Comparison of ENCODE assay signal across 8 mouse cellular contexts in the genomic region with DNA sequence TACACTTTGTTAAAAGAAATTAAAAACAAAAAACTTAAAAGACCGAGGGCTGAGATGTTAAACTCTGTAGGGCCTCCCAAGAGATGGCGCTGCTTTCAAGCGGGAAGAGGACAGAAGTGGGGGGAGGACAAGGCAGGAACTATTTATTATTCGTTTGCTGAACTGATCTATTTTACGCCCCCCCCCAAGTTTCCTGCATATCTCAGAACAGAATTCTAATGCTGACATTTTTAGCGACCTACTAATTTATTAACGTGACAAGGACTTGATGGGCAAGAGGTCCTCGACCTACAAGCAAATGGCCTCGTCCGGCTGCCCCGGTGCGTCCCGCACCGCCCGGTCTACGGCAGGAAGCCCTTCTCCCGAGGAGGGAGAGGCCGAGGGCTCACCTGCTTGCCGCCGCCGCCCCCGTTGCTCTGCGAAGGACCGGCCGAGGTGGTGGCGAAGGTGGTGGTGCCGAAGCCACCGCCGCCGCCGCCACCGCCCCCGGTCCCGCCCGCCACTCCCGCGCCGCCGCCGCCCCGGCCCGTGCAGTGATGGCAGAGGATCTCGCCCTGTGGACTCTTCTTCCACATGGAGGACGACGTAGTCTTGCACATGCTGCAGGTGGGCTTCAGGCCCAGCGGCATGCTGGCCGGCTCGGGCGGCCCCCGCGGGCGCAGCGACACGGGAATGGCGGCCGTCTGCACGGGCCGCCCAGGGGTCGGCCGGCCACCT. TPM values are rescaled to one million over a fixed set of nuclear protein-coding genes. Genes with fewer than 3 reads are reported as not detected.
DNase-seq lines count a peak whose midpoint lies in the region; ATAC-seq and TF ChIP-seq lines count a peak whose summit lies in the region.

No protein-coding gene starts in this region.

- peaks cover 9% of the 10 kb centered on the region for H3K4me1 ChIP-seq in embryonic facial prominence, embryonic 12.5 days
- peaks cover 3% of the 10 kb centered on the region; the same call in 1 of the 2 replicates for H3K4me1 ChIP-seq in heart, embryonic 11.5 days (ENCODE audit: control insufficient read depth, insufficient read depth, low read length)
- H3K4me1 ChIP-seq in kidney, embryonic 16.5 days (ENCODE audit: insufficient read depth, low read length): peaks cover 6% of the 10 kb centered on the region; the same call in 1 of the 2 replicates
- H3K4me1 ChIP-seq in liver, embryonic 16.5 days (ENCODE audit: control insufficient read depth, low read depth, low read length): peaks cover 11% of the 10 kb centered on the region
- H3K4me1 ChIP-seq in neural tube, embryonic 12.5 days: peaks cover 9% of the 10 kb centered on the region
- peaks cover 2% of the 10 kb centered on the region; the same call in 1 of the 2 replicates for H3K4me1 ChIP-seq in testis, adult 2 months (ENCODE audit: control insufficient read depth, insufficient read depth, low read length)

- TF ChIP-seq POLR2A in testis, adult 2 months (IDR thresholded peaks at IDR 0.05; ENCODE audit: control insufficient read depth, low read depth, low read length): no peak

- peak overlapping the region; percentile 62 for H3K4me2 ChIP-seq in embryonic facial prominence, embryonic 12.5 days (replicated peaks)
- peak overlapping the region; percentile 63 for H3K4me2 ChIP-seq in heart, embryonic 11.5 days
- peak overlapping the region; percentile 88 for H3K4me2 ChIP-seq in kidney, embryonic 16.5 days (replicated peaks; ENCODE audit: low read depth, low read length)
- peak overlapping the region; percentile 77 for H3K4me2 ChIP-seq in liver, embryonic 16.5 days (ENCODE audit: low read depth, low read length)
- H3K4me2 ChIP-seq in neural tube, embryonic 12.5 days (replicated peaks): peak overlapping the region; percentile 66

- peak overlapping the region; percentile 88 for H3K9ac ChIP-seq in embryonic facial prominence, embryonic 12.5 days
- peak overlapping the region; percentile 86 for H3K9ac ChIP-seq in heart, embryonic 11.5 days (ENCODE audit: low read depth, low read length)
- H3K9ac ChIP-seq in kidney, embryonic 16.5 days (replicated peaks; ENCODE audit: low read length): peak overlapping the region; percentile 90
- H3K9ac ChIP-seq in liver, embryonic 16.5 days (ENCODE audit: low read depth, low read length): peak overlapping the region; percentile 92
- peak overlapping the region; percentile 87 for H3K9ac ChIP-seq in neural tube, embryonic 12.5 days

- ATAC-seq in CD4-positive, CD25-positive, alpha-beta regulatory T cell, adult 4 months: peak; percentile 71
- ATAC-seq in embryonic facial prominence, embryonic 12.5 days (ENCODE audit: insufficient number of reproducible peaks, insufficient read depth, low FRiP score, low TSS enrichment): peak; percentile 83
- ATAC-seq in heart, embryonic 11.5 days (replicated peaks; ENCODE audit: insufficient number of reproducible peaks, low FRiP score, low TSS enrichment): peak; percentile 64
- peak; percentile 49 for ATAC-seq in kidney, embryonic 16.5 days (ENCODE audit: low FRiP score, low TSS enrichment)
- peak; percentile 69 for ATAC-seq in liver, embryonic 16.5 days (ENCODE audit: low read depth)
- ATAC-seq in neural tube, embryonic 12.5 days (ENCODE audit: low FRiP score, low read depth): peak; percentile 84

- no peak for TF ChIP-seq CTCF in testis, adult 2 months (IDR thresholded peaks at IDR 0.05; ENCODE audit: control insufficient read depth, insufficient read depth, insufficient replicate concordance, low read depth, low read length)

- peaks cover 18% of the 10 kb centered on the region for H3K36me3 ChIP-seq in embryonic facial prominence, embryonic 12.5 days
- peaks cover 9% of the 10 kb centered on the region for H3K36me3 ChIP-seq in heart, embryonic 11.5 days (ENCODE audit: control insufficient read depth, insufficient read depth, low read length)
- peaks cover 15% of the 10 kb centered on the region; the same call in 1 of the 2 replicates for H3K36me3 ChIP-seq in kidney, embryonic 16.5 days (ENCODE audit: insufficient read depth, low read length)
- peaks cover 11% of the 10 kb centered on the region for H3K36me3 ChIP-seq in liver, embryonic 16.5 days (ENCODE audit: control insufficient read depth, insufficient read depth)
- H3K36me3 ChIP-seq in neural tube, embryonic 12.5 days: peaks cover 9% of the 10 kb centered on the region; the same call in 1 of the 2 replicates
- no peaks in the 10 kb centered on the region for H3K36me3 ChIP-seq in testis, adult 2 months (ENCODE audit: control insufficient read depth, insufficient read depth, low read length)

- WGBS in embryonic facial prominence, embryonic 12.5 days: under 1% methylated on average over 60 of the region's 60 CpGs
- under 1% methylated on average over 56 of the region's 60 CpGs for WGBS in heart, embryonic 11.5 days (ENCODE audit: insufficient replicate concordance)
- WGBS in kidney, embryonic 16.5 days: under 1% methylated on average over 52 of the region's 60 CpGs
- under 1% methylated on average over 56 of the region's 60 CpGs for WGBS in liver, embryonic 16.5 days (ENCODE audit: insufficient replicate concordance)
- under 1% methylated on average over 58 of the region's 60 CpGs for WGBS in neural tube, embryonic 12.5 days

- peak; percentile 63 for DNase-seq in adrenal gland, postnatal 25 days

- H3K9me3 ChIP-seq in embryonic facial prominence, embryonic 12.5 days: no peaks in the 10 kb centered on the region
- no peaks in the 10 kb centered on the region for H3K9me3 ChIP-seq in heart, embryonic 11.5 days (replicated peaks; ENCODE audit: control insufficient read depth, low read length)
- H3K9me3 ChIP-seq in kidney, embryonic 16.5 days (ENCODE audit: low read length): no peaks in the 10 kb centered on the region
- H3K9me3 ChIP-seq in liver, embryonic 16.5 days (replicated peaks; ENCODE audit: control insufficient read depth, low read length): no peaks in the 10 kb centered on the region
- no peaks in the 10 kb centered on the region for H3K9me3 ChIP-seq in neural tube, embryonic 12.5 days

- H3K27me3 ChIP-seq in embryonic facial prominence, embryonic 12.5 days: no peaks in the 10 kb centered on the region
- no peaks in the 10 kb centered on the region for H3K27me3 ChIP-seq in heart, embryonic 11.5 days (ENCODE audit: control insufficient read depth, insufficient read depth, low read length)
- no peaks in the 10 kb centered on the region for H3K27me3 ChIP-seq in kidney, embryonic 16.5 days (ENCODE audit: insufficient read depth, low read length)
- H3K27me3 ChIP-seq in liver, embryonic 16.5 days (ENCODE audit: control insufficient read depth, insufficient read depth, low read depth, low read length): no peaks in the 10 kb centered on the region
- no peaks in the 10 kb centered on the region for H3K27me3 ChIP-seq in neural tube, embryonic 12.5 days (replicated peaks)
- H3K27me3 ChIP-seq in testis, adult 2 months (ENCODE audit: control insufficient read depth, insufficient read depth, low read length): no peaks in the 10 kb centered on the region

- peak overlapping the region; percentile 94 for H3K4me3 ChIP-seq in embryonic facial prominence, embryonic 12.5 days
- H3K4me3 ChIP-seq in heart, embryonic 11.5 days (ENCODE audit: low read depth, low read length): peak overlapping the region; percentile 99
- peak overlapping the region; percentile 91 for H3K4me3 ChIP-seq in kidney, embryonic 16.5 days (ENCODE audit: low read length)
- H3K4me3 ChIP-seq in liver, embryonic 16.5 days (ENCODE audit: low read depth, low read length): peak overlapping the region; percentile 99
- H3K4me3 ChIP-seq in neural tube, embryonic 12.5 days: peak overlapping the region; percentile 98
- H3K4me3 ChIP-seq in testis, adult 2 months (ENCODE audit: control insufficient read depth, low read depth, low read length): peak overlapping the region; percentile 92

- peak overlapping the region; percentile 91 for H3K27ac ChIP-seq in embryonic facial prominence, embryonic 12.5 days
- peak overlapping the region; percentile 77 for H3K27ac ChIP-seq in heart, embryonic 11.5 days (ENCODE audit: low read depth, low read length)
- peak overlapping the region; percentile 92 for H3K27ac ChIP-seq in kidney, embryonic 16.5 days (ENCODE audit: low read length)
- peak overlapping the region; percentile 95 for H3K27ac ChIP-seq in liver, embryonic 16.5 days (ENCODE audit: low read length)
- peak overlapping the region; percentile 72 for H3K27ac ChIP-seq in neural tube, embryonic 12.5 days
- H3K27ac ChIP-seq in testis, adult 2 months (ENCODE audit: control insufficient read depth, insufficient read depth, low read depth, low read length): peak overlapping the region; percentile 86

RNA-seq across cellular contexts. Expression of a gene that starts 3.8 kb away (rescaled TPM):
- not detected for polyA plus RNA-seq in CD4-positive, CD25-positive, alpha-beta regulatory T cell, adult 4 months (2017; shearing (Covaris generic))
- total RNA-seq in adrenal gland, postnatal 25 days (2021): not detected in 2 replicates
- not detected in 2 replicates for polyA plus RNA-seq in embryonic facial prominence, embryonic 12.5 days (2016; fragmentation: Nextera tagmentation; extraction: Ambion mirVana)
- not detected in 2 replicates for polyA plus RNA-seq in heart, embryonic 11.5 days (2014; fragmentation: Nextera tagmentation; extraction: Ambion mirVana)
- polyA plus RNA-seq in kidney, embryonic 16.5 days (2015; fragmentation: Nextera tagmentation; extraction: Ambion mirVana): not detected in 2 replicates
- not detected in 2 replicates for polyA plus RNA-seq in liver, embryonic 16.5 days (2015; fragmentation: Nextera tagmentation; extraction: Ambion mirVana)
- not detected in 2 replicates for polyA plus RNA-seq in neural tube, embryonic 12.5 days (2016; fragmentation: Nextera tagmentation; extraction: Ambion mirVana)
- polyA plus RNA-seq in testis, adult 2 months (2012; rRNA removed): 186 and 244 TPM in 2 replicates

RNA-seq across cellular contexts. Expression of a gene that starts 9.8 kb away (rescaled TPM):
- 10 to 100 TPM; 30.8 to 35.2 TPM for polyA plus RNA-seq in CD4-positive, CD25-positive, alpha-beta regulatory T cell, adult 4 months (2017; shearing (Covaris generic))
- total RNA-seq in adrenal gland, postnatal 25 days (2021): 135 and 166 TPM in 2 replicates
- polyA plus RNA-seq in embryonic facial prominence, embryonic 12.5 days (2016; fragmentation: Nextera tagmentation; extraction: Ambion mirVana): 66.3 and 71.2 TPM in 2 replicates
- 57.9 and 62.1 TPM in 2 replicates for polyA plus RNA-seq in heart, embryonic 11.5 days (2014; fragmentation: Nextera tagmentation; extraction: Ambion mirVana)
- polyA plus RNA-seq in kidney, embryonic 16.5 days (2015; fragmentation: Nextera tagmentation; extraction: Ambion mirVana): 63.7 and 70.5 TPM in 2 replicates
- polyA plus RNA-seq in liver, embryonic 16.5 days (2015; fragmentation: Nextera tagmentation; extraction: Ambion mirVana): 18.7 and 20.7 TPM in 2 replicates
- 72.0 and 74.6 TPM in 2 replicates for polyA plus RNA-seq in neural tube, embryonic 12.5 days (2016; fragmentation: Nextera tagmentation; extraction: Ambion mirVana)
- 120 and 121 TPM in 2 replicates for polyA plus RNA-seq in testis, adult 2 months (2012; rRNA removed)

RNA-seq across cellular contexts. Expression of a gene that starts 50.8 kb away (rescaled TPM):
- polyA plus RNA-seq in CD4-positive, CD25-positive, alpha-beta regulatory T cell, adult 4 months (2017; shearing (Covaris generic)): 10 to 100 TPM; 30.7 to 36.4 TPM
- total RNA-seq in adrenal gland, postnatal 25 days (2021): 8.3 and 14.9 TPM in 2 replicates
- polyA plus RNA-seq in embryonic facial prominence, embryonic 12.5 days (2016; fragmentation: Nextera tagmentation; extraction: Ambion mirVana): 14.6 and 18.0 TPM in 2 replicates
- 10.5 and 10.7 TPM in 2 replicates for polyA plus RNA-seq in heart, embryonic 11.5 days (2014; fragmentation: Nextera tagmentation; extraction: Ambion mirVana)
- polyA plus RNA-seq in kidney, embryonic 16.5 days (2015; fragmentation: Nextera tagmentation; extraction: Ambion mirVana): 14.9 and 16.1 TPM in 2 replicates
- polyA plus RNA-seq in liver, embryonic 16.5 days (2015; fragmentation: Nextera tagmentation; extraction: Ambion mirVana): 5.5 and 7.0 TPM in 2 replicates
- 12.6 and 15.1 TPM in 2 replicates for polyA plus RNA-seq in neural tube, embryonic 12.5 days (2016; fragmentation: Nextera tagmentation; extraction: Ambion mirVana)
- polyA plus RNA-seq in testis, adult 2 months (2012; rRNA removed): 6.4 and 10.9 TPM in 2 replicates

RNA-seq across cellular contexts. Expression of a gene that starts 51.3 kb away (rescaled TPM):
- 10 to 100 TPM; 14.0 to 18.5 TPM for polyA plus RNA-seq in CD4-positive, CD25-positive, alpha-beta regulatory T cell, adult 4 months (2017; shearing (Covaris generic))
- total RNA-seq in adrenal gland, postnatal 25 days (2021): 55.4 and 68.8 TPM in 2 replicates
- 16.7 and 20.8 TPM in 2 replicates for polyA plus RNA-seq in embryonic facial prominence, embryonic 12.5 days (2016; fragmentation: Nextera tagmentation; extraction: Ambion mirVana)
- polyA plus RNA-seq in heart, embryonic 11.5 days (2014; fragmentation: Nextera tagmentation; extraction: Ambion mirVana): 9.7 and 13.2 TPM in 2 replicates
- 14.3 and 21.1 TPM in 2 replicates for polyA plus RNA-seq in kidney, embryonic 16.5 days (2015; fragmentation: Nextera tagmentation; extraction: Ambion mirVana)
- polyA plus RNA-seq in liver, embryonic 16.5 days (2015; fragmentation: Nextera tagmentation; extraction: Ambion mirVana): 5.6 and 6.4 TPM in 2 replicates
- polyA plus RNA-seq in neural tube, embryonic 12.5 days (2016; fragmentation: Nextera tagmentation; extraction: Ambion mirVana): 20.6 and 22.4 TPM in 2 replicates
- polyA plus RNA-seq in testis, adult 2 months (2012; rRNA removed): 2.5 and 3.8 TPM in 2 replicates

Comparison
In these comparisons a context has a peak if more than half of its experiments do, and no peak if none do; other contexts are left out.
1. Peak in every context shown above with its lines: DNase-seq, ATAC-seq, H3K4me3 ChIP-seq and H3K27ac ChIP-seq.
2. RNA of a gene that starts 3.8 kb away (polyA plus RNA-seq): 186 to 244 TPM in testis, adult 2 months; not detected in CD4-positive, CD25-positive, alpha-beta regulatory T cell, adult 4 months, not detected in embryonic facial prominence, embryonic 12.5 days, not detected in heart, embryonic 11.5 days, not detected in kidney, embryonic 16.5 days, not detected in liver, embryonic 16.5 days and not detected in neural tube, embryonic 12.5 days; every median in the first group is over 100 times any median in the second.